Mouse (Mus musculus) embryonic facial prominence, embryonic 13.5 days (tissue): ENCODE data around the gene 4930407I10Rik. TPM values are rescaled to one million over a fixed set of nuclear protein-coding genes. Genes with fewer than 3 reads are reported as not detected.

Experiments
- ATAC-seq: fragments of 200-750 bp; cut with Nextera tagmentation; 2 replicates; pipeline ENCODE4 v1.8.0; 2017; ENCODE audit warnings: low read depth; ENCODE audit not compliant: insufficient number of reproducible peaks, insufficient read depth, low FRiP score, low TSS enrichment
- H3K27ac ChIP-seq: fragments of 300-500 bp; sonication (generic); 2 replicates; pipeline ENCODE4 v1.5.1; 2015; ENCODE audit warnings: moderate library complexity, mild to moderate bottlenecking, inconsistent platforms
- H3K27me3 ChIP-seq: fragments of 300-500 bp; sonication (generic); 2 replicates; pipeline ENCODE4 v1.6.1; 2015; ENCODE audit warnings: mild to moderate bottlenecking, inconsistent platforms
- H3K36me3 ChIP-seq: fragments of 300-500 bp; sonication (generic); 2 replicates; pipeline ENCODE4 v1.6.1; 2015; ENCODE audit warnings: mild to moderate bottlenecking, inconsistent platforms
- H3K4me1 ChIP-seq: fragments of 300-500 bp; sonication (generic); 2 replicates; pipeline ENCODE4 v1.6.1; 2015; ENCODE audit warnings: inconsistent platforms
- H3K4me2 ChIP-seq: fragments of 300-500 bp; sonication (generic); 2 replicates; pipeline ENCODE4 v1.6.1; 2015; ENCODE audit warnings: moderate library complexity, mild to moderate bottlenecking, inconsistent platforms
- H3K4me3 ChIP-seq: fragments of 300-500 bp; sonication (generic); 2 replicates; pipeline ENCODE4 v1.5.1; 2015; ENCODE audit warnings: mild to moderate bottlenecking, inconsistent platforms
- H3K9ac ChIP-seq: fragments of 300-500 bp; sonication (generic); 2 replicates; pipeline ENCODE4 v1.6.1; 2015; ENCODE audit warnings: mild to moderate bottlenecking, inconsistent platforms
- H3K9me3 ChIP-seq: fragments of 300-500 bp; sonication (generic); 2 replicates; pipeline ENCODE4 v1.6.1; 2016; ENCODE audit warnings: inconsistent platforms
- WGBS: fragments of 180-500 bp; shearing (Covaris S2); methylation state at CpG from one replicate; pipeline ENCODE4 v1.1.7; 2015; ENCODE audit warnings: mixed read lengths; 5-methylcytosine and 5-hydroxymethylcytosine counted together
- polyA plus RNA-seq: library from polyadenylated mRNA; unstranded; fragments of >200 nt; fragmentation: Nextera tagmentation; extraction: Ambion mirVana; gene quantifications from 2 replicates; pipeline ENCODE4 v1.2.1, GENCODE M21; 2015

The 4930407I10Rik gene
- polyA plus RNA-seq: 0.08 TPM in 1 of 2 replicates, not detected in the other

DNA sequence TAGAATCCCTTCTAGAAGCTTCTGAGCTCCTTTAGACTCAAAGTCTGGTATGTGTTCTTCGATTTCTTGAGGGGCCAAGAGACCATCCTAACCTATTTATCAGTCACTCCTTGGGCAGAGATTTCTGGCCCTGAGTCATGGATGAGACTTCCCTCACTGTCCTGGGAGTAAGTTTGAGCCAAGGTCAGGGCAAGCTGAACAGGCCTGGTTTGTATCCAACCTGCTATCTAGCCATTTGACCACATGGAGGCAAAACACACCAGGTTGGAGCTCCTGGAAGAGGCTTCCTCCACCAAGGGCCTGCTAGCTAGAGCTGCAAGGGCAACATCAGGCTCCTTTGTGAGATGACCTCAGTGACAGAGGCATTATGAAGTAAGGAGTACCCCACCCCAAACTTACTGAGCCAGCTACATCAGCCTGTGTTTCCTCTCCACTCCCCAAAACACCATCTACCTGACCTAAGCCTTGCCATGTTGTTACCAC, at the start of gene 4930407I10Rik:
4930407I10Rik (plus strand) TSS at position 433 of the 483 bp plus-strand sequence.
- no peak within 1 kb of the TSS for H3K4me2 ChIP-seq
- H3K36me3 ChIP-seq: no peaks in the 10 kb centered on the region
- H3K9me3 ChIP-seq: no peaks in the 10 kb centered on the region
- H3K9ac ChIP-seq: no peak within 1 kb of the TSS
- H3K27ac ChIP-seq: no peak within 1 kb of the TSS
- H3K27me3 ChIP-seq: peaks cover 18% of the 10 kb centered on the region
- peaks cover 9% of the 10 kb centered on the region for H3K4me1 ChIP-seq
- H3K4me3 ChIP-seq: no peak within 1 kb of the TSS
- 80% methylated on average over 1 of the region's 1 CpGs for WGBS
- no peak for ATAC-seq

DNA sequence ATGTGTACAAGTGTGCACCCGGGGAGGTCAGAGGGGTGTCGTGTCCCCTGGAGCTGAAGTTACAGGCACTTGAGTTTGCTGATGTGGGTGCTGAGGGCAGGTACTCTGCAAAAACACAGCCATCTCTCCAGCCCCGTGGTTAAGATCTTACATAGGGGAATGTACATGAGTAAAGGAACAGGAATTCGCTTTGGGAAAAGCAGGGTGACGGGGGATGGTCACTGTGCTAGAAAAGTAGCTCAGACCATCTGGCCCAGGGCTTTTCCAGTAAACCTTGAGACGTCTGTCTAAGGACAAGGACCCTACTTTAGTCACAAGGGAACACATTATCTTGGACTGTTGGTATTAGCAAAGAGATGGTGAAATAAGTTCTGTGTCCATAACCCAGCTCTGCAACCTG, 47.0 kb upstream of the 4930407I10Rik start:
- ATAC-seq: no peak
- no peaks in the 10 kb centered on the region for H3K9me3 ChIP-seq
- no peak overlapping the region for H3K4me2 ChIP-seq
- no peaks in the 10 kb centered on the region for H3K36me3 ChIP-seq
- H3K27ac ChIP-seq: no peak overlapping the region
- no peak overlapping the region for H3K4me3 ChIP-seq
- peaks cover 15% of the 10 kb centered on the region for H3K4me1 ChIP-seq
- WGBS: 82% methylated on average over 6 of the region's 6 CpGs
- H3K9ac ChIP-seq: no peak overlapping the region
- H3K27me3 ChIP-seq: no peaks in the 10 kb centered on the region

GRCm38 (mm10) chr15:82014745-82015391, 44.1 kb upstream of the 4930407I10Rik start:
- Histone ChIP-seq H3K4me2 (peak overlapping the region; percentile 93), H3K4me1 (peaks cover 15% of the 10 kb centered on the region), H3K36me3 (peaks cover 11% of the 10 kb centered on the region), H3K4me3 (peak overlapping the region; percentile 97), H3K9ac (peak overlapping the region; percentile 91), H3K9me3 (no peaks in the 10 kb centered on the region), H3K27ac (no peak overlapping the region), H3K27me3 (no peaks in the 10 kb centered on the region)
- ATAC-seq: no peak
- WGBS: 16% methylated on average over 9 of the region's 9 CpGs

DNA sequence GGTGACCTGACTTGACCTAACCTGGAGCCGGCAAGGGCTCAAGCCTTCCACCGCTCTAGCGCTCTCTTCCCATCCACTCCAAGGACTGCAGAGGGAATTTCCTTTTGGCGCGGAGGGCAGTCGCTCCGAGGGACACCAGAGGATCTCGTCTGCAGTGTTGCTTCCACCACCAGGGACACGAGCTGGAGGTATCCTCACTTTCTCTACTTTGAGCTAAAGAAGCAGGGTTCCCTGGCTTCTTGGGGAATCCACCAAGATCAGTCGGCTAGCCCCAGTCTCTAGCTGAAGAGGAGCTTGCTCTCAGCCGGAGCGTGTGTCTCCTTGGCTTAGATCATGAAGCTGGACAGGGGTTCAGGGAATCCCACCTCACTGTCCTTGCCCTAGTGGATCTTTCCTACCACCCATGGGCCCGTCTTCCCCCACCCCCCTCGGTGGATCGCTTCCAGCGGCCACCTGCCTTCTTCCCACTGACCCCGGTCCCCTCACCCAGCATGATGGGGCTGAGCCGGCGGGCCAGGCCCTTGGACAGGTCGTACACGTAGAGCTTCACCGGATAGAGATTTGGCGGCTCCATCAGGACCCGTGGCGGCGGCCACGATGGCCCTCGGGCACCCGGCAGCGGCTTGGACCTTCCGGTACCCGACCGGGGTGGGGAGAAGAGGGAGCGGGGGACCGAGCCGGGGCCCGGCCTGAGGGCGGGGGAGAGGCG, 43.4 kb upstream of the 4930407I10Rik start:
- Histone ChIP-seq H3K36me3 (peaks cover 16% of the 10 kb centered on the region), H3K27me3 (no peaks in the 10 kb centered on the region), H3K4me1 (peaks cover 15% of the 10 kb centered on the region), H3K4me3 (peak overlapping the region; percentile 97), H3K27ac (peak overlapping the region; percentile 75), H3K9me3 (no peaks in the 10 kb centered on the region), H3K4me2 (peak overlapping the region; percentile 93), H3K9ac (peak overlapping the region; percentile 91)
- ATAC-seq: no peak
- under 1% methylated on average over 38 of the region's 39 CpGs for WGBS

- WGBS: under 1% methylated on average over 53 of the region's 53 CpGs
Measured at GRCm38 (mm10) chr15:82016101-82016808, 42.7 kb upstream of the 4930407I10Rik start.

GRCm38 (mm10) chr15:82016830-82017229, 42.1 kb upstream of the 4930407I10Rik start:
- H3K27ac ChIP-seq: peak overlapping the region; percentile 44; the same call in 1 of the 2 replicates
- no peaks in the 10 kb centered on the region for H3K9me3 ChIP-seq
- H3K4me2 ChIP-seq: peak overlapping the region; percentile 93
- H3K9ac ChIP-seq: peak overlapping the region; percentile 91
- ATAC-seq: no peak
- peaks cover 24% of the 10 kb centered on the region for H3K36me3 ChIP-seq
- H3K4me1 ChIP-seq: peaks cover 15% of the 10 kb centered on the region
- peak overlapping the region; percentile 97 for H3K4me3 ChIP-seq
- WGBS: 18% methylated on average over 6 of the region's 6 CpGs
- no peaks in the 10 kb centered on the region for H3K27me3 ChIP-seq

More at GRCm38 (mm10) chr15:82016101-82016808, 42.7 kb upstream of the 4930407I10Rik start:
- H3K9me3 ChIP-seq: no peaks in the 10 kb centered on the region
- H3K36me3 ChIP-seq: peaks cover 19% of the 10 kb centered on the region
- H3K27ac ChIP-seq: peak overlapping the region; percentile 75
- peak overlapping the region; percentile 91 for H3K9ac ChIP-seq
- peak; percentile 96 for ATAC-seq
- peak overlapping the region; percentile 93 for H3K4me2 ChIP-seq
- H3K4me3 ChIP-seq: peak overlapping the region; percentile 97
- peaks cover 15% of the 10 kb centered on the region for H3K4me1 ChIP-seq
- H3K27me3 ChIP-seq: no peaks in the 10 kb centered on the region

DNA sequence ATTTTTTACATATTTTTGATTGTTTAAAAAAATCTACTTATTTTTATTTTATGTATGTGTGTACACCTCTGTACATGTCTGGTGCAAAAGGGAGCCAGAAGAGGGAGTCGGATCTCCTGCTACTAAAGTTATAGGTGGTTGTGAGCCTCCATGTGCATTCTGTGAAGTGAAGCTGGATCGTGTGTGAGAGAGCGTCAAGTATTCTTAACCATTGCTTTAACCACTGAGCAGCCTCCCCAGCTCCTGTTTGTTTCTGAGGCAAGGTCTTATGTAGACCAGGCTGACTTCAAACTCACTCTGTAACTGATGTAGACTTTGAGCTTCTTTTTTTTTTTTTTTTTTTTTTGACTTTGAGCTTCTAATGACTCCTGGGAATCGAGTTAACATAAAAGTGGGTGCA, 41.5 kb upstream of the 4930407I10Rik start:
- ATAC-seq: no peak
- peak overlapping the region; percentile 32; the same call in 1 of the 2 replicates for H3K4me2 ChIP-seq
- H3K4me3 ChIP-seq: peak overlapping the region; percentile 12; the same call in 1 of the 2 replicates
- no peak overlapping the region for H3K27ac ChIP-seq
- H3K4me1 ChIP-seq: peaks cover 15% of the 10 kb centered on the region
- peaks cover 30% of the 10 kb centered on the region for H3K36me3 ChIP-seq
- H3K27me3 ChIP-seq: no peaks in the 10 kb centered on the region
- H3K9me3 ChIP-seq: no peaks in the 10 kb centered on the region
- WGBS: 74% methylated on average over 4 of the region's 4 CpGs
- H3K9ac ChIP-seq: no peak overlapping the region

DNA sequence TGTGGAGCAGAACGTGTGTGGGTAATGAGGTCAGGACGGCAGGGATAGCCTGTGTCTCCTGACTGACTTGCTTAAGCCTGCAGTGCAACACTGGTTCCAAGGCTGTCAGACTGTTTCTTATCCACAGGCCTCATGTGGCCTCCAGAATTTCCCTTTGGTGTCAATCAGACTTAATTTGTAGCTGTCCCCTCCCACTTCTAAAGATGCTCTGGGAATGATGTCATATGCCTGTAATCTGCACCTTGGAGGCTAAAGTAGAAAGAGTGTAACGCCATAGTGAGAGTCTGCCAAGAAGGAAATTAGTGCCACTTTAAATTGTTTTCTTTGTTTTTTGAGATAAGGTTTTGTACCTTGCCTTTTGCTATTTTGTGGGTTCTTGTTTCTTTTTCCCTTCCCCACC, 39.7 kb upstream of the 4930407I10Rik start:
- H3K9ac ChIP-seq: 0 out of 2 replicates have a peak overlapping the region, but pooled peaks have one; percentile 16
- H3K4me2 ChIP-seq: no peak overlapping the region
- no peak overlapping the region for H3K4me3 ChIP-seq
- H3K27me3 ChIP-seq: no peaks in the 10 kb centered on the region
- WGBS: 82% methylated on average over 3 of the region's 3 CpGs
- no peak overlapping the region for H3K27ac ChIP-seq
- peaks cover 49% of the 10 kb centered on the region for H3K36me3 ChIP-seq
- peaks cover 11% of the 10 kb centered on the region for H3K4me1 ChIP-seq
- no peak for ATAC-seq
- H3K9me3 ChIP-seq: no peaks in the 10 kb centered on the region

DNA sequence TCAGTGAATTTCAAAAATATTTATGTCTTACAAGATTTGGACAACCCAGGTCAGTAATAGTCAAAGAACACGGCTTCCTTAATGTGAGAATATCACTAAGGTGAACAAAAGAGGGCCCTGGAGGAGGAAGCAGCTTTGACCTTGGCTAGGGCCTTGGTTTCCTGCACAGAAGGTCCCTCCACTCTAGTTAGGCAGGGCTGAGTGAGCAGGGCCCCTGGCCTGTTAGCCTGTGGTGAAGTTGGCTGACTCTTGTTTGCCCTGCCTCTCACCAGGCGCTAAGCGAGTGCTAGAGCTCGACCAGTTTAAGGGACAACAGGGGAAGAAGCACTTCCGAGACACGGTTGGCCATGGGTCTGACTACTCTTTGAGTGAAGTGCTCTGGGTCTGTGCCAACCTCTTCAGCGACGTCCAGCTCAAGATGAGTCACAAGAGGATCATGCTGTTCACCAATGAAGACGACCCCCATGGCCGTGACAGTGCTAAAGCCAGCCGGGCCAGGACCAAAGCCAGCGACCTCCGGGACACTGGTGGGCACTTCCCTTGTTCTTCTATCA, 36.3 kb upstream of the 4930407I10Rik start:
- 89% methylated on average over 13 of the region's 13 CpGs for WGBS
- H3K9ac ChIP-seq: no peak overlapping the region
- no peaks in the 10 kb centered on the region for H3K27me3 ChIP-seq
- H3K4me1 ChIP-seq: no peaks in the 10 kb centered on the region
- H3K4me2 ChIP-seq: no peak overlapping the region
- H3K27ac ChIP-seq: no peak overlapping the region
- ATAC-seq: no peak
- no peak overlapping the region for H3K4me3 ChIP-seq
- H3K36me3 ChIP-seq: peaks cover 82% of the 10 kb centered on the region
- no peaks in the 10 kb centered on the region for H3K9me3 ChIP-seq

DNA sequence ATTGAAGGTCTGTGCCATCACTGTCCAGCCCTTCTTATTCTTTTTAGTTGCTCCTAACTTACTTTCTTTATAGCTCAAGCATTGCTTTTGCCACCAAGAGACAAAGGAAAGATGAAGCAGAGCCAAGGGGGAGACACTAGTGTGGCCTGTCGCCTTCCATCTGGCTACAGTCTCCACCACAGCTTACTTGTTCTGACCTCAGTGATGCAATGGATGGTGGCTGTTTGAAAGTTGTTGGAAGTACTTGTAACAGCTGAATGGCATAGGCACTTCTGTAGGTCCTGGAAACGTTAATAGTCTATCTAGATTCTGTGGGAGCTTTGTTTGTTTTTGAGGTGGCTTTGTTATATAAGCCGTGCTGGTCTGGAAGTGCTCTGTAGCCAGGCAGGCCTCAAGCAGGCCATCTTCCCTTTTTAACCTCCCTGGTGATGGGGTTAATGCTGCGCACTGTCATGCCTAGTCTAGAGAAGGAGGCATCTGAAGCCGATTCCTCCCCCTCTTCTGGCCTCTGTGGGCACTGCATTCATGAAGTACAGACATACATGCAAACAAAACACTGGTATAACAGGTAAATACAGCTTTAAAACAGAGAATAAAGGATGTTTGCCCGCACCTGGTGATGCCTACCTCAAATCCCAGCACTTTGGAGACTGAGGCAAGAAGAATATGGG, 34.9 kb upstream of the 4930407I10Rik start:
- Histone ChIP-seq H3K27me3 (no peaks in the 10 kb centered on the region), H3K4me2 (no peak overlapping the region), H3K4me3 (no peak overlapping the region), H3K9ac (no peak overlapping the region), H3K27ac (no peak overlapping the region), H3K4me1 (no peaks in the 10 kb centered on the region), H3K9me3 (no peaks in the 10 kb centered on the region), H3K36me3 (peaks cover 92% of the 10 kb centered on the region)
- 91% methylated on average over 6 of the region's 6 CpGs for WGBS
- no peak for ATAC-seq

GRCm38 (mm10) chr15:82027276-82027675, 31.7 kb upstream of the 4930407I10Rik start:
- Histone ChIP-seq H3K9me3 (no peaks in the 10 kb centered on the region), H3K27me3 (no peaks in the 10 kb centered on the region), H3K9ac (no peak overlapping the region), H3K4me3 (no peak overlapping the region), H3K27ac (no peak overlapping the region), H3K4me2 (no peak overlapping the region), H3K4me1 (no peaks in the 10 kb centered on the region), H3K36me3 (peaks cover 98% of the 10 kb centered on the region)
- 92% methylated on average over 7 of the region's 7 CpGs for WGBS
- ATAC-seq: no peak
